Mouse (Mus musculus): ENCODE data around the gene Omt2a.
"Not testable (repeated sequence)": the region's sequence is repeated elsewhere in the genome, so short reads cannot be mapped to it uniquely, and the experiment has no call there.

DNA sequence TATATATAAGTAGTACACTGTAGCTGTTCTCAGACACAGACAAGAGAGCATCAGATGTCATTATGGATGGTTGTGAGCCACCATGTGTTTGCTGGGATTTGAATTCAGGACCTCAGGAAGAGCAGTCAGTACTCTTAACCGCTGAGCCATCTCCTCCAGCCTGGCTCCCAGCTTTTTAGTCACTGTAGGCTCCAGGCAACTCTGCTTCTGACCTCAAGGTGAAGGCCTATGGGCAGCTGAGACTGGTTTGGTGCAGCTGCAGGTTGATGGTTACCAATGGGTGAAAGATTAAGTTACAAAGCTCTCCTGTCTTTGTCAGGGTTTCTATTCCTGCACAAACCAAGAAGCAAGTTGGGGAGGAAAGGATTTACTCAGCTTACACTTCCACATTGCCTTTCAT is 20.9 kb downstream of the Omt2a start:
- not testable (repeated sequence) for TF ChIP-seq CTCF (IDR thresholded peaks at IDR 0.05; ENCODE audit: low read depth); EP300 (optimal IDR thresholded peaks at IDR 0.05)
